Mouse (Mus musculus) kidney, adult 2 months (tissue): ENCODE data around the gene Rabggta.

ENCODE experiments used
- CTCF ChIP-seq: fragments of 200-500 bp; conservative IDR thresholded peaks from 2 replicates; pipeline ENCODE4 v1.5.1; 2011; ENCODE audit warnings: low read depth, mild to moderate bottlenecking, control low read depth, low read length, moderate library complexity, mixed read lengths; ENCODE audit not compliant: insufficient read depth, insufficient read length
- POLR2A ChIP-seq: fragments of 200-500 bp; IDR thresholded peaks from one replicate; pipeline ENCODE4 v1.6.1; 2011; ENCODE audit warnings: low read depth, low read length, control low read depth

GRCm38 (mm10) chr14:55714893-55715292 is 7.2 kb downstream of the Rabggta start:
- TF ChIP-seq CTCF (no peak), POLR2A (no peak)
